Mouse (Mus musculus): ENCODE results near the gene Eomes. TPM values are rescaled to one million over a fixed set of nuclear protein-coding genes. Genes with fewer than 3 reads are reported as not detected.

Eomes gene
- polyA plus RNA-seq, 1 experiment from 2014 or later: 0.09 TPM

Other genes with a start within 250 kb of the Eomes start
- 48.8 and 50.6 TPM in 2 replicates for gene Golga4, start 28.1 kb downstream of the Eomes start, polyA plus RNA-seq (2015; fragmentation: Nextera tagmentation; extraction: Ambion mirVana)
- 4.7 and 5.5 TPM in 2 replicates for gene Itga9, start 128.5 kb downstream of the Eomes start, polyA plus RNA-seq (2015; fragmentation: Nextera tagmentation; extraction: Ambion mirVana)

All from stomach, embryonic 16.5 days (tissue).